ENCODE assay signal across 10 mouse cellular contexts in genomic region chr12:76435084-76435483, GRCm38 (mm10). TPM values are rescaled to one million over a fixed set of nuclear protein-coding genes. Genes with fewer than 3 reads are reported as not detected.
A peak's percentile ranks its signal among the peaks of the same experiment; 100 is the strongest.
DNase-seq lines count a peak whose midpoint lies in the region; ATAC-seq and TF ChIP-seq lines count a peak whose summit lies in the region.
"Had no signal": no experiment of that assay in that cellular context is flagged by ENCODE, and none has a peak within 500 bp of the region (broad histone marks: within the 10 kb centered on the region; RNA-seq: fewer than 3 reads in every experiment).

No protein-coding gene starts in this region.

- H3K27me3 ChIP-seq in heart, embryonic 11.5 days (ENCODE audit: control insufficient read depth, insufficient read depth, low read length): peaks cover 10% of the 10 kb centered on the region
- H3K27me3 ChIP-seq in ES-Bruce4 (ENCODE audit: control insufficient read depth, insufficient read depth, low read length, poor library complexity, severe bottlenecking): no peaks in the 10 kb centered on the region; the same call in 1 of the 2 replicates
- no peaks in the 10 kb centered on the region for H3K27me3 ChIP-seq in forebrain, postnatal 0 days (ENCODE audit: insufficient read depth, low read length)
- peaks cover 28% of the 10 kb centered on the region for H3K27me3 ChIP-seq in liver, embryonic 16.5 days (ENCODE audit: control insufficient read depth, insufficient read depth, low read depth, low read length)
- H3K27me3 ChIP-seq in cerebellum, adult 2 months (ENCODE audit: control insufficient read depth, insufficient read depth, low read length): no peaks in the 10 kb centered on the region

- intact Hi-C loops in heart, postnatal 10 days (cut with DNase I): no loop called here

- peak overlapping the region; percentile 78 for H3K4me2 ChIP-seq in heart, embryonic 11.5 days
- H3K4me2 ChIP-seq in forebrain, postnatal 0 days (ENCODE audit: low read depth): peak overlapping the region; percentile 39
- H3K4me2 ChIP-seq in liver, embryonic 16.5 days (ENCODE audit: low read depth, low read length): peak overlapping the region; percentile 33; the same call in 1 of the 2 replicates

- TF ChIP-seq EP300 in ES-Bruce4 (IDR thresholded peaks at IDR 0.05; ENCODE audit: insufficient read depth, low read depth, low read length): no peak

- 0 out of 2 replicates have a peak, but pooled peaks have one; percentile 52 for ATAC-seq in heart, embryonic 11.5 days (replicated peaks; ENCODE audit: insufficient number of reproducible peaks, low FRiP score, low TSS enrichment)
- no peak for ATAC-seq in forebrain, postnatal 0 days
- no peak for ATAC-seq in liver, embryonic 16.5 days (ENCODE audit: low read depth)

- peak overlapping the region; percentile 42 for H3K4me3 ChIP-seq in heart, embryonic 11.5 days (ENCODE audit: low read depth, low read length)
- peak overlapping the region; percentile 32 for H3K4me3 ChIP-seq in ES-Bruce4 (ENCODE audit: low read depth, low read length)
- H3K4me3 ChIP-seq in forebrain, postnatal 0 days (ENCODE audit: low read depth, low read length): no peak overlapping the region
- peak overlapping the region; percentile 20; the same call in 1 of the 2 replicates for H3K4me3 ChIP-seq in liver, embryonic 16.5 days (ENCODE audit: low read depth, low read length)
- H3K4me3 ChIP-seq in cerebellum, adult 2 months (replicated peaks; ENCODE audit: insufficient read depth, low read depth, low read length): no peak overlapping the region
- H3K4me3 ChIP-seq: myocyte had no signal

- H3K36me3 ChIP-seq in heart, embryonic 11.5 days (ENCODE audit: control insufficient read depth, insufficient read depth, low read length): no peaks in the 10 kb centered on the region
- H3K36me3 ChIP-seq in ES-Bruce4 (ENCODE audit: control insufficient read depth, insufficient read depth, low read length, poor library complexity, severe bottlenecking): no peaks in the 10 kb centered on the region
- no peaks in the 10 kb centered on the region for H3K36me3 ChIP-seq in forebrain, postnatal 0 days (ENCODE audit: insufficient read depth)
- H3K36me3 ChIP-seq in liver, embryonic 16.5 days (ENCODE audit: control insufficient read depth, insufficient read depth): no peaks in the 10 kb centered on the region

- no peak for TF ChIP-seq POLR2A in ES-Bruce4 (IDR thresholded peaks at IDR 0.05; ENCODE audit: insufficient read depth, low read length)
- TF ChIP-seq POLR2A in cerebellum, adult 2 months (IDR thresholded peaks at IDR 0.05; ENCODE audit: borderline replicate concordance, insufficient read depth, low read length): no peak

- no peak overlapping the region for H3K27ac ChIP-seq in heart, embryonic 11.5 days (ENCODE audit: low read depth, low read length)
- no peak overlapping the region for H3K27ac ChIP-seq in ES-Bruce4 (ENCODE audit: insufficient read depth, low read length)
- H3K27ac ChIP-seq in forebrain, postnatal 0 days (ENCODE audit: low read depth, low read length): no peak overlapping the region
- H3K27ac ChIP-seq in liver, embryonic 16.5 days (ENCODE audit: low read length): no peak overlapping the region
- no peak overlapping the region for H3K27ac ChIP-seq in cerebellum, adult 2 months (ENCODE audit: insufficient read depth, low read length)

- peak overlapping the region; percentile 71 for H3K9ac ChIP-seq in heart, embryonic 11.5 days (ENCODE audit: low read depth, low read length)
- peak overlapping the region; percentile 30; the same call in 1 of the 2 replicates for H3K9ac ChIP-seq in ES-Bruce4 (ENCODE audit: low read depth, poor library complexity, severe bottlenecking)
- H3K9ac ChIP-seq in forebrain, postnatal 0 days: no peak overlapping the region
- H3K9ac ChIP-seq in liver, embryonic 16.5 days (ENCODE audit: low read depth, low read length): no peak overlapping the region

- DNase-seq in heart, postnatal 10 days: no peak
- DNase-seq in forebrain, postnatal 0 days: no peak
- DNase-seq in cerebellum, adult 2 months: no peak
- DNase-seq in thymus, postnatal 10 days (ENCODE audit: low spot score in 2 of 2): no peak
- DNase-seq in left cerebral cortex, adult 8-10 months (ENCODE audit: low spot score in 2 of 2): no peak
- DNase-seq: adrenal gland, adult 8-10 months had no signal

- H3K4me1 ChIP-seq in heart, embryonic 11.5 days (ENCODE audit: control insufficient read depth, insufficient read depth, low read length): peaks cover 5% of the 10 kb centered on the region; the same call in 1 of the 2 replicates
- no peaks in the 10 kb centered on the region for H3K4me1 ChIP-seq in ES-Bruce4 (ENCODE audit: control insufficient read depth, insufficient read depth, low read length)
- no peaks in the 10 kb centered on the region for H3K4me1 ChIP-seq in forebrain, postnatal 0 days (ENCODE audit: insufficient read depth)
- H3K4me1 ChIP-seq in liver, embryonic 16.5 days (ENCODE audit: control insufficient read depth, low read depth, low read length): no peaks in the 10 kb centered on the region
- no peaks in the 10 kb centered on the region for H3K4me1 ChIP-seq in cerebellum, adult 2 months (ENCODE audit: control insufficient read depth, insufficient read depth, low read length)

- H3K9me3 ChIP-seq in heart, embryonic 11.5 days (replicated peaks; ENCODE audit: control insufficient read depth, low read length): no peaks in the 10 kb centered on the region
- no peaks in the 10 kb centered on the region for H3K9me3 ChIP-seq in ES-Bruce4 (replicated peaks; ENCODE audit: control insufficient read depth, insufficient read depth, low read length, poor library complexity, severe bottlenecking)
- H3K9me3 ChIP-seq in forebrain, postnatal 0 days (ENCODE audit: low read length): no peaks in the 10 kb centered on the region
- no peaks in the 10 kb centered on the region for H3K9me3 ChIP-seq in liver, embryonic 16.5 days (replicated peaks; ENCODE audit: control insufficient read depth, low read length)

- no peak for TF ChIP-seq CTCF in ES-Bruce4 (IDR thresholded peaks at IDR 0.05; ENCODE audit: low read depth, low read length)
- no peak for TF ChIP-seq CTCF in forebrain, postnatal 0 days (IDR thresholded peaks at IDR 0.05; ENCODE audit: low read depth)
- no peak for TF ChIP-seq CTCF in cerebellum, adult 2 months (IDR thresholded peaks at IDR 0.05; ENCODE audit: borderline replicate concordance, insufficient read depth, low read depth, low read length)

- WGBS in heart, embryonic 11.5 days (ENCODE audit: insufficient replicate concordance): 4% methylated on average over 17 of the region's 17 CpGs
- 8% methylated on average over 17 of the region's 17 CpGs for WGBS in forebrain, postnatal 0 days
- WGBS in liver, embryonic 16.5 days (ENCODE audit: insufficient replicate concordance): 4% methylated on average over 17 of the region's 17 CpGs
- 8% methylated on average over 17 of the region's 17 CpGs for WGBS in cerebellum, adult 2 months

RNA-seq across cellular contexts. Expression of gene Ppp1r36, which starts 17.7 kb away (rescaled TPM):
- 2.8 and 3.7 TPM in 2 replicates for polyA plus RNA-seq in heart, embryonic 11.5 days (2014; fragmentation: Nextera tagmentation; extraction: Ambion mirVana)
- 1 to 10 TPM in 1 of 2 experiments, under 1 TPM in 1; 0.79 to 1.0 TPM for total RNA-seq in heart, postnatal 10 days (2021)
- 1.1 and 2.1 TPM in 2 replicates for polyA plus RNA-seq in ES-Bruce4 (2011; ENCODE audit: insufficient read depth, insufficient read length, low read depth, missing spikeins)
- total RNA-seq in forebrain, postnatal 0 days (2014; rRNA removed): 1.1 and 1.8 TPM in 2 replicates
- polyA plus RNA-seq in forebrain, postnatal 0 days (2015; fragmentation: Nextera tagmentation; extraction: Ambion mirVana): 2.2 and 2.7 TPM in 2 replicates
- polyA plus RNA-seq in liver, embryonic 16.5 days (2015; fragmentation: Nextera tagmentation; extraction: Ambion mirVana): 0.08 and 0.11 TPM in 2 replicates
- polyA plus RNA-seq in cerebellum, adult 2 months (2012; rRNA removed): 0.72 and 0.90 TPM in 2 replicates
- 1 to 10 TPM in 3 of 4 experiments, under 1 TPM in 1; 0.74 to 2.7 (median 1.8) TPM for total RNA-seq in left cerebral cortex, adult 8-10 months (2022)
- polyA plus RNA-seq: myocyte had no signal

RNA-seq across cellular contexts. Expression of gene Hspa2, which starts 31.1 kb away (rescaled TPM):
- 19.5 and 20.6 TPM in 2 replicates for polyA plus RNA-seq in heart, embryonic 11.5 days (2014; fragmentation: Nextera tagmentation; extraction: Ambion mirVana)
- total RNA-seq in heart, postnatal 10 days (2021): 10 to 100 TPM in 1 of 2 experiments, 1 to 10 TPM in 1; 9.9 to 11.7 TPM
- 8.2 and 8.7 TPM in 2 replicates for polyA plus RNA-seq in ES-Bruce4 (2011; ENCODE audit: insufficient read depth, insufficient read length, low read depth, missing spikeins)
- total RNA-seq in forebrain, postnatal 0 days (2014; rRNA removed): 6.5 and 10.6 TPM in 2 replicates
- polyA plus RNA-seq in forebrain, postnatal 0 days (2015; fragmentation: Nextera tagmentation; extraction: Ambion mirVana): 8.4 and 11.6 TPM in 2 replicates
- 1.4 and 1.5 TPM in 2 replicates for polyA plus RNA-seq in liver, embryonic 16.5 days (2015; fragmentation: Nextera tagmentation; extraction: Ambion mirVana)
- 20.0 and 20.6 TPM in 2 replicates for polyA plus RNA-seq in cerebellum, adult 2 months (2012; rRNA removed)
- total RNA-seq in left cerebral cortex, adult 8-10 months (2022): 10 to 100 TPM; 52.3 to 62.4 (median 61.0) TPM

Comparison
In these comparisons a context has a peak if more than half of its experiments do, and no peak if none do; other contexts are left out.
1. H3K4me3 ChIP-seq: peak in heart, embryonic 11.5 days (single experiment), ES-Bruce4 (single experiment) and liver, embryonic 16.5 days (single experiment); none in forebrain, postnatal 0 days (single experiment) and cerebellum, adult 2 months (single experiment).
2. H3K9ac ChIP-seq: peak in heart, embryonic 11.5 days (single experiment) and ES-Bruce4 (single experiment); none in forebrain, postnatal 0 days (single experiment) and liver, embryonic 16.5 days (single experiment).
3. Peak in every context shown above with its lines, with median percentiles within 50 percentile points of each other: H3K4me2 ChIP-seq.